Mouse (Mus musculus): ENCODE data around the gene Hsf2bp. TPM values are rescaled to one million over a fixed set of nuclear protein-coding genes. Genes with fewer than 3 reads are reported as not detected.

Gene Hsf2bp
- total and polyA plus RNA-seq, 3 experiments, result 0.04 to 0.15 TPM; not detected in 1

DNA sequence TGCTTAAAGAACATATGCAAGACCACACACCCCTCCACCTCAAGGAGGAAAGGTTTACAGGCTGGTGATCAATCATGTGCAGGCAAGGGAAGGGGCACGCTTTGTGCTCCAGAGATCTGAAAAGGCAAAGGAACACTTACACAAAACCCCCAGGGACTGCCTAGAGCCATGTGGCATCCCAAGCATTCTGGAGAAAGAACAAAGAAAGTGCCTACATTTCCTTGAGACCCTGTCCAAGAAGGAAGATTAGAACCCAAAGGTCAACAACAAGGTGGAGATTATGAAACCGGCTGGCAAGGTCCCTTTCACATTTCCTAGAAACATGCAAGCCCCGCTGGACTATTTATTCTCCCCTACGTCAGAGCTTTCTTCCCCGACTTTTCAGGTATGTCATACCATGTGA is 11.5 kb downstream of the Hsf2bp start:
- Histone ChIP-seq H3K27me3 (ENCODE audit: control insufficient read depth in 1 of 2, insufficient read depth in 2 of 2, low read length in 2 of 2) (peaks cover 6 to 29% of the 10 kb centered on the region in 2 experiments), H3K4me3 (ENCODE audit: control insufficient read depth in 1 of 2, insufficient read depth in 1 of 2, low read depth in 2 of 2, low read length in 2 of 2) (no peak overlapping the region), H3K27ac (ENCODE audit: control insufficient read depth, low read depth, low read length) (no peak overlapping the region), H3K79me2 (ENCODE audit: control insufficient read depth, insufficient read depth, low read length, poor library complexity) (no peaks in the 10 kb centered on the region), H3K9ac (ENCODE audit: control insufficient read depth, low read depth, low read length, poor library complexity, severe bottlenecking) (no peak overlapping the region), H3K9me3 (replicated peaks; ENCODE audit: insufficient read depth, low read length) (no peaks in the 10 kb centered on the region), H3K4me1 (ENCODE audit: control insufficient read depth in 1 of 2, insufficient read depth in 2 of 2, low read length in 2 of 2) (no peaks in the 10 kb centered on the region), H3K36me3 (ENCODE audit: control insufficient read depth in 1 of 2, insufficient read depth in 2 of 2, low read length in 2 of 2) (no peaks in the 10 kb centered on the region)
- no peak for DNase-seq (ENCODE audit: low read depth, low spot score)
- TF ChIP-seq ZC3H11A (IDR thresholded peaks at IDR 0.05; ENCODE audit: low read depth, low read length) (no peak), POLR2AphosphoS5 (IDR thresholded peaks at IDR 0.05; ENCODE audit: borderline replicate concordance, low read depth, low read length) (no peak), MEF2A (IDR thresholded peaks at IDR 0.05; ENCODE audit: extremely low read depth, insufficient replicate concordance, low read depth, low read length, poor library complexity, severe bottlenecking) (no peak), POLR2A (IDR thresholded peaks at IDR 0.05; ENCODE audit: control insufficient read depth in 1 of 2, insufficient read depth in 1 of 2, low read depth in 1 of 2, low read length in 2 of 2, poor library complexity in 1 of 2) (no peak), MAFK (IDR thresholded peaks at IDR 0.05; ENCODE audit: borderline replicate concordance, low read depth, low read length) (no peak), EP300 (IDR thresholded peaks at IDR 0.05; ENCODE audit: low read depth in 1 of 2, low read length in 2 of 2) (no peak), HCFC1 (IDR thresholded peaks at IDR 0.05; ENCODE audit: low read depth, low read length) (no peak), MAZ (IDR thresholded peaks at IDR 0.05; ENCODE audit: low read depth, low read length) (no peak), TBP (IDR thresholded peaks at IDR 0.05; ENCODE audit: low read depth, low read length) (no peak), CHD2 (IDR thresholded peaks at IDR 0.05; ENCODE audit: low read length) (no peak), ZKSCAN1 (IDR thresholded peaks at IDR 0.05; ENCODE audit: low read depth, low read length) (no peak), TCF12 (IDR thresholded peaks at IDR 0.05; ENCODE audit: low read depth, low read length) (no peak), JUND (IDR thresholded peaks at IDR 0.05; ENCODE audit: low read depth, low read length) (no peak)

DNA sequence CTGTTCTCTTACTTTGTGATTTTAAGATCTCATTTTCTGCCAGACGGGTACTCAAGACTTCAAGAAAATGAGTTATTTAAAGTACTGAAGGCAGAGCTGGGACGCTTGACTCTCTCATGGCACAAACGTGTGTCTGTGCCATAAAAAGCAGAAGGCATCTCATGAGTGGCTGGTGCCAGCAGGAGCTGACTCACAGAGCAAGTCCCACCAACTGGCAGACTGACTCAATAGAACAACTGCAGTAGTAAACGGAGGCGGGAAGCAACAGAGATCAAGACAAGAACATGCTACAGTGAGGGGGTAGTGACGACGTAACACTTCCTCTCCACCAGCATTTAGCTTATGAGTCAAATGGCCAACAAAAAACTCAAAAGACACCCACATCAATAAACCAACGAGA is 13.1 kb downstream of the Hsf2bp start:
- no peak overlapping the region for H3K9ac ChIP-seq (ENCODE audit: control insufficient read depth, low read depth, low read length, poor library complexity, severe bottlenecking)
- H3K4me3 ChIP-seq (ENCODE audit: control insufficient read depth in 1 of 2, insufficient read depth in 1 of 2, low read depth in 2 of 2, low read length in 2 of 2), result no peak overlapping the region
- H3K79me2 ChIP-seq (ENCODE audit: control insufficient read depth, insufficient read depth, low read length, poor library complexity), result no peaks in the 10 kb centered on the region
- TF ChIP-seq E2F4 (IDR thresholded peaks at IDR 0.05; ENCODE audit: borderline replicate concordance, low read depth, low read length), result no peak
- TF ChIP-seq MAX (IDR thresholded peaks at IDR 0.05; ENCODE audit: low read length), result 0 out of 2 replicates have a peak, but pooled peaks have one; percentile 34
- DNase-seq (ENCODE audit: low read depth, low spot score), result peak; percentile 58
- H3K36me3 ChIP-seq (ENCODE audit: control insufficient read depth in 1 of 2, insufficient read depth in 2 of 2, low read length in 2 of 2), result no peaks in the 10 kb centered on the region
- H3K9me3 ChIP-seq (replicated peaks; ENCODE audit: insufficient read depth, low read length), result no peaks in the 10 kb centered on the region
- H3K4me1 ChIP-seq (ENCODE audit: control insufficient read depth in 1 of 2, insufficient read depth in 2 of 2, low read length in 2 of 2), result no peaks in the 10 kb centered on the region
- no peak overlapping the region for H3K27ac ChIP-seq (ENCODE audit: control insufficient read depth, low read depth, low read length)
- H3K27me3 ChIP-seq (ENCODE audit: control insufficient read depth in 1 of 2, insufficient read depth in 2 of 2, low read length in 2 of 2), result peaks cover 10 to 36% of the 10 kb centered on the region in 2 experiments

DNA sequence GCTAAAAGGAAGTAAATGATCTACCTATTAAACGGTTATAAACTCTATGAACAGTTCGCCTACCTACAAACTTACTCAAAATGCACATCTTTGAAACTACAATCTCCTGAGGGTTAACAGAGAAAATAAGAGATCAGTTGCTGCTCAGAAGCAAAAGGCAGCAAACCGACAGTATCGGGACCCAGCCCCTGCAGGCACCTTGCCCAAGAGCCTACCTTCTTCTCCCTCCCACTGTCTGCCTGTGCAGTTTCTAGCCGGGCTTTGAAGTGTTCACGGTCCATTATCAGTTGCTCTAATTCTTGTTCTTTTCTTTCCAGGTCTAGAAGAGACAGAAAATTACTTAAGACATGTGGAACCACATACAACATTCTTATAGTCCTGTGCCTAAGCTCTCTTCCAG is 13.6 kb downstream of the Hsf2bp start:
- Histone ChIP-seq H3K79me2 (ENCODE audit: control insufficient read depth, insufficient read depth, low read length, poor library complexity) (no peaks in the 10 kb centered on the region), H3K27ac (ENCODE audit: control insufficient read depth, low read depth, low read length) (no peak overlapping the region), H3K27me3 (ENCODE audit: control insufficient read depth in 1 of 2, insufficient read depth in 2 of 2, low read length in 2 of 2) (peaks cover 10 to 38% of the 10 kb centered on the region in 2 experiments), H3K4me1 (ENCODE audit: control insufficient read depth in 1 of 2, insufficient read depth in 2 of 2, low read length in 2 of 2) (no peaks in the 10 kb centered on the region), H3K9me3 (replicated peaks; ENCODE audit: insufficient read depth, low read length) (no peaks in the 10 kb centered on the region), H3K9ac (ENCODE audit: control insufficient read depth, low read depth, low read length, poor library complexity, severe bottlenecking) (no peak overlapping the region), H3K4me3 (ENCODE audit: control insufficient read depth in 1 of 2, insufficient read depth in 1 of 2, low read depth in 2 of 2, low read length in 2 of 2) (no peak overlapping the region), H3K36me3 (ENCODE audit: control insufficient read depth in 1 of 2, insufficient read depth in 2 of 2, low read length in 2 of 2) (no peaks in the 10 kb centered on the region)
- TF ChIP-seq GATA1 (IDR thresholded peaks at IDR 0.05; ENCODE audit: low read depth, low read length) (no peak), ZC3H11A (IDR thresholded peaks at IDR 0.05; ENCODE audit: low read depth, low read length) (no peak), ELF1 (IDR thresholded peaks at IDR 0.05; ENCODE audit: low read depth, low read length) (no peak), NELFE (IDR thresholded peaks at IDR 0.05; ENCODE audit: low read depth, low read length) (no peak), MYC (IDR thresholded peaks at IDR 0.05; ENCODE audit: low read depth, low read length) (no peak), CHD1 (IDR thresholded peaks at IDR 0.05; ENCODE audit: low read depth, low read length) (no peak), MEF2A (IDR thresholded peaks at IDR 0.05; ENCODE audit: extremely low read depth, insufficient replicate concordance, low read depth, low read length, poor library complexity, severe bottlenecking) (no peak), USF2 (IDR thresholded peaks at IDR 0.05; ENCODE audit: borderline replicate concordance in 1 of 2, insufficient read depth in 1 of 2, low read depth in 1 of 2, low read length in 2 of 2) (no peak), POLR2AphosphoS5 (IDR thresholded peaks at IDR 0.05; ENCODE audit: borderline replicate concordance, low read depth, low read length) (no peak), TCF12 (IDR thresholded peaks at IDR 0.05; ENCODE audit: low read depth, low read length) (no peak), BHLHE40 (IDR thresholded peaks at IDR 0.05; ENCODE audit: borderline replicate concordance, low read depth, low read length) (no peak), EP300 (IDR thresholded peaks at IDR 0.05; ENCODE audit: low read depth in 1 of 2, low read length in 2 of 2) (no peak), ZNF384 (IDR thresholded peaks at IDR 0.05; ENCODE audit: low read depth, low read length) (no peak), JUND (IDR thresholded peaks at IDR 0.05; ENCODE audit: low read depth, low read length) (no peak), CHD2 (IDR thresholded peaks at IDR 0.05; ENCODE audit: low read length) (no peak), MAFK (IDR thresholded peaks at IDR 0.05; ENCODE audit: borderline replicate concordance, low read depth, low read length) (no peak), MYB (IDR thresholded peaks at IDR 0.05; ENCODE audit: low read depth, low read length) (no peak), POLR2A (IDR thresholded peaks at IDR 0.05; ENCODE audit: control insufficient read depth in 1 of 2, insufficient read depth in 1 of 2, low read depth in 1 of 2, low read length in 2 of 2, poor library complexity in 1 of 2) (no peak)
- no peak for DNase-seq (ENCODE audit: low read depth, low spot score)

Measured in MEL (cell line).